Mouse (Mus musculus) spleen, adult 2 months (tissue): ENCODE results near the gene Fam193b.

Experiments used
- CTCF ChIP-seq: fragments of 200-500 bp; IDR thresholded peaks from 2 replicates; pipeline ENCODE4 v1.5.1; 2011; ENCODE audit warnings: mild to moderate bottlenecking, inconsistent platforms; ENCODE audit not compliant: insufficient read depth, insufficient read length, insufficient replicate concordance; ENCODE audit errors: extremely low read depth
- POLR2A ChIP-seq: fragments of 200-500 bp; IDR thresholded peaks from 2 replicates; pipeline ENCODE4 v1.6.1; 2011; ENCODE audit warnings: low read depth, low read length, inconsistent platforms

DNA sequence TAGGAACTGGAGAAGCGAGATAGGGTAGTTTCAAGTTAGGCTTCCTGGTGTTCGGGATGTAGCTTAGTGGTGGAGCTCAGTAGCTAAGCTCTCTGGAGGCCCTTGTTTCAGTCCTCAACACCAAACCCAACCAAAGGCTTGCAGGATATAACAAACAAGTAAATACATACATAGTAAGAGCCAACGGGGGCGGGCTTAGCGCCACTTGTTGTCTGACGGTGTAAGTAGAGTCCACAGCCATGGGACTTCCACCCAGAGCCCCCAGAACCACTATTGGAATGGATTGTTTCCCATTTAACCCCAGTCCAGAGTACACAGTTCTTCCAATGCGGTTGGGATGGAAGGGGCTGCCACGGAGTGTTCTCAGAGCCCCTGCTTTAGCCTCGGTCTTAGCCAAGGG is 57.1 kb downstream of the Fam193b start:
- no peak for TF ChIP-seq CTCF
- TF ChIP-seq POLR2A = no peak
